Mouse (Mus musculus) kidney, adult 9 months (tissue): ENCODE data around the gene Reln.

Experiments
- DNase-seq: peaks from one replicate; pipeline ENCODE4 v3.0.0; 2022

Gene Reln

DNA sequence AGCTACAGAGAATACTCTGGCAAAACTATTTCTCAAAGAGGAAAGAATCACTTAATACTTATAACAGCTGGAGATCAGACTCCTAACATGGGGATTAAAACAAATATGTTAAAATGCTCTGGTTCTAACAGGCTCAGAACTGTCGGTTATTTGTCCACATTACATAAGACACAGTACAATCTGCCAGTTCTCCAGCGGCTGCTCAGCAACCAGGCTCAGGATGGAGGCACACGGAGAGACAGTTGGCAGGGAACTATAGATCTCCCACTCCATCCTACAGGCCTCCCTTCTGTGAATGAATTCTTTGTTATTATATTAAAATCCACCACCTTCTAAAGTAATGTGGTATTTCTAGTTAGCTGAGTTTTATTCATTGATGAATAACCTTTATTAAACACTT lies 37.4 kb downstream of the Reln start:
- DNase-seq = no peak

DNA sequence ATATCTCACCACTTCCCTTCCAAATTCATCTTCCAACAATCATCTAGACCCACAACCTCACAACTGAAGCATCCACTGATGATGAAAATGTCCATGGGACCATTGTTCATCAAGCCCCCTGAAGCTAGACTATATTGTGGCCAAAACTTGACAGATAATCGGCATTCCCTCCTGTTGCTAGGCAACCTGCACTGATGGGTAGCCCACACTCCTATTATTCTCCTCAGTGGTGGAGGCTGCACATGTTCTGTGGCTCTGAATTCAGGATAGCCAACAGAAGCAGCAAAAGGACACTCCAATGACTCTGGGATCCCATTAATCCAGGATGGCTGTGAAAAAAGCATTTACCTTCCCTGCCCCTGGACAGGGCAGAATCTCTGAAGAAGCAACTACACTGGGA lies 40.8 kb downstream of the Reln start:
- no peak for DNase-seq

DNA sequence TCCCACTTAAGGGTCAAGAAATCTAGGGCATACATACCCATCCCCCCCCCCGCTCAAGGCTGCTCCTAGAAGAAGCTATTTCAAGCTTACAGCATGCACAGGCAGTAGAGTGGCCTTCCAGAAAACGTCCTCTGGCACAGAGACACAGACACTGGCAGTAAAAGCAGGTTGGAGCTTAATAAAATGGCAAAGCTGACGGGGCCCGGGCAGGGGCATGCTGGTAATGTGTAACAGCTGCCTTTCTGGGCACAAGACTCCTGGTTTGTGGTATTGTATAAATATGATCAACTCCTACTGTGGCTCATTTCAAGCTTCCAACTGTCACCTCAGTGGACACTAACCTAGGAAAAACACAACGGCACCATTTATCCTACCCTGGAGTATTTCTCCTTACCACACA lies 42.2 kb downstream of the Reln start:
- DNase-seq = no peak

DNA sequence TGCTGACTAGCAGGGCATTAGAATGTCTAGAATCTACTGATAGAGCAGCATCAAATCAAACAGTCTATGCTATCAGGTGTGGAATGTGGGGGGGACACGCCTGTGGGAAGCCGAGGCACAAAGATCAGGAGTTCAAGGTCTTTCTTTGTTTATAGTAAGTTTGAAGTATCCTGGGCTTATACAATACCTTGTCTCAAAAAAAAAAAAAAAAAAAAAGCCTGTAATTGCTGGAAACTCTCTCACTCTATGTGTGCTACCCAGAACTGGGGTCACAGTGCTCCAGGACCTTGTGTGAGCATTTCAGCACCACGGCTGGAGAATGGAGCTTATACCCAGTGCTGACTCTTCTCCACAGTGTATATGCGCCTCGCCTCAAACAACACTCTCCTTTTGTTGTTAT lies 43.7 kb downstream of the Reln start:
- DNase-seq = no peak

DNA sequence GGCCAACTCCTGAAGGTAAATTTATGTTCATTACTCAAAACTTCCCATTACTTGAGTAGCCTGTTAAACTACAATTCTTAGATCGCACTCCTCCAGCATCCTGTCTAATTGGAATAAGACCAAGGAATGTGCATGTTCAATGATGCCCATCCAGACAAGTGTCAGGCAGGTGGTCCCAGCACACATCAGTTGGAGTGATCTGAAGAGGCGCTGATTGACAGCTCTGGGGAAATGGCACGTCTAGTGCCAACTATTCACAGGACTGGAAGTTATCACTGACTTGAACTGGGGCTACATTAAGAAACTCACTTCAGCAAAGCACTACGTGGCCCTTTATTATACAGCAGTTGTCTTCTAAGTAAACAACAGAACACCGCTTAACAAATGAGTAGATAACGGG lies 44.5 kb downstream of the Reln start:
- DNase-seq = no peak

DNA sequence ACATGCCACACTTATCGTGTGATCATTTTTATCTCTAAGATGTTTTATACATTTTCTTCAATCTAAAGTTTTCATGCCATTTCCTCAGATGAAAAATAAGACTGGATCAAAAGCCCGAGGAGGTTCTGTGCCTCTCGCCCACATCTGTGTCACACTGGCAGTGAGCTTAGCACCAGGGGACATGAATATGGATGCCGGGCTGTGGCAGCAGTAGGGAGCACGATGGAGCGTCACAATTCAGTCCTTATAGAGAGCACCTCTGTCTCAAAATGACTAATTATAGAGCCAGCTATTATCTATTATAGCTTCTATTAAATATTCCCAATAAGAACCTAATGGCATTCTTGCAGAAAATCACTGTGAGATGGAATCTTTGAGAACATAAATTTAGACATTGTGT lies 49.3 kb downstream of the Reln start:
- DNase-seq = no peak

DNA sequence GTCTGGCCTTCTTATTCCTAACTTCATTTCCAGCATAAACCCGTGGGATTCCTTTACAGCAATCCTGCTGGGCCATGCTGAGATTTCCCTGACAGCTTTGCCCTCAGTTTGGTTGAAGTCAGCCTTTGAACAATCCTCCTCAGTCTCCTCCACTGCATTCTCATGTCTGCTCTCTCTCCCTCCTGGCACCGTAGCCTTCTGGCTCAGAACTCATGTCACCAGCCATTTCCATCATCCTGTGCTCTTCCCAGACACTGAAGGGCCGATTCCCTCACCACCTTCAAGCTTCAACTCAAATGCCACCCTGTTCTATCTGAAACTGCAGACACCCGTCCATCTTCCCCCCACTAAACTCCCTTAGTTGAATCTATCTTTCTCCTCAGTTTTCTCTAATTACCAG lies 53.1 kb downstream of the Reln start:
- no peak for DNase-seq

DNA sequence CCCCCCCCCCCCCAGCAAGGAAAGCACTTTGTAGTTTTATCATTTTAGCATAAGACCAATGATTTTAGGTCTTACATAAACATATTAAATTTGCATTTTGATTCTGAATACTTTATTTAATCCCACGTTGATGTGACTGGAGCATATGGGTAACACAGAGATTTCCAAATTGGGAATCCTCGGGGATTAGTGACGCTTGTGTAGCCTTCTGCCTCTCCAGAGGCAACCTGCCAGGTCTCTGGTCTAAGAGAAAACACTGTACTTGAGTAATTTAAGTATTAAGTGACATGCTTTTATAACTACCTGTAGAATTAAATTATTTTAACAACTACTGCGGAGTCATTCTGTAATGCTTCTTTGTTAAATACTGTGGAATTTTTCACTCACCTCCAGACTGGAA lies 59.1 kb downstream of the Reln start:
- no peak for DNase-seq

DNA sequence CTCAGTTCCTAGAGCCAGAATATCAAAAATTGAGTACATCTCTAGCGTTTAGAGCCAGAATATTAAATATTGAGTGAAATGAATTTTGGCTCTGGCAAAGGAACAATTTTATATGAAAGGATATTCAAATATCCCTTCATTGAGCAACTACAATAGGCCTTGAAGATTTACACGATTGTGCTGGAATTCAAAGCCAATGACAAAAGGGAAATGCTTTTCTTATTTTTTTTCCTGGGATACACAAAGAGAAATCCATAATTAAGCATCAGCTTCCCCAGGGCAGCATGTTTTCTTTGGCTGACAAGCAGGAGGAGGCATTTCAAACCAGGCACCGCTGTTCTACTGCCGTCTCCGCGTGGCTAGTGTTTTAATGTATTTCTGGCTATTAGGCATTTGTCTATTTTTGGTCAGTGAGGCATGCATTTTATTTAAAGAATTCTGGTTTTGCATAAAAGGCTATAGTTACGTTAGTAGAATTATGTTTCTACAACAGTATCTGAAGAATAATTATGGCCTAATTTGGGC lies 62.3 kb downstream of the Reln start:
- no peak for DNase-seq

DNA sequence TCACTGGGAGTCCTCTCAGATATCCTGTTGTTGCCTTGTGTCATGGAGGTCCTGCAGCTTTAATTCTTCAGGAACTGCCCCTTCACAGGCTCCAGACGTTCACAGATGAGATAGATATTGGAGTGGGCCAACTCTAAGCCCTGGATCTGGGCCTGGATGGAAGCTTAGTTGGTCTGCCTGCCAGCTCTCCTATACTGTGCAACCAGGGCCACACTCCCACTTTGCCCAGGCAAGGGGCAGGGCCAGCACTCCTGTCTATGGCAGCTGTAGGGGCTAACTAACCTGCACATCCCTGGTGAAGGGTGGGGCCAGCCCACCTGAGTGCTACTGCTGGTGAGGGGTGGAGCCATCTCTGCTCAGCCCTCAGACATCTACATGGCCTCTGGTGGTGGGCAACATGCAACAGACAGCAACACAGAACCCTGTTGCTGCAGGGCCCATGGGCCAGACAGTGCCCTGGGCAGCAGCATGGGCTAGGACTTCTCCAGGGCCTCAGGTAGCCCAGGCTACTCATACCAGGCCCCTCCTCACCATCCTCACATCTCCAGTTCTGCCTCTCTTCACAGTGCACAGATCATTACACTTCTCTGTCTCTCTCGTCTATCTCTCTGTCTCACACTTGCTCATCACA lies 63.9 kb downstream of the Reln start:
- no peak for DNase-seq

DNA sequence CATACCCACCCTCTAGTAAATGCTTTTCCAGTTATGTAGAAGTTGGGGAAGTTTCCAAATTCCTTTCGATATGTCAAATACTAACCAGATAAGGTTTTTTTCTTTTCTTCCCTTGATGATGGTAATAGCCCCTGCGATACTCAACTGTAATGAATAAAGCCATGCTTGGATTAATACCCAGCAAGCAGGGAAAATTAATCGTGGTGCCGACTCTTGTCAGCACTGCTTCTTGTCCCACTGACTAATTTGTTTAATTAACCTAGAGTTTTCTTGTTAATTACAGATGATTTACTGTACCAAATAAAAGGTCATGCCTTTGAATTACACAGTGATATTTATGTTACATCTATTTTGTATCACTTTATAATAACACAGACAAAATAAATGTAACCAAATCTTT lies 65.3 kb downstream of the Reln start:
- DNase-seq = no peak

DNA sequence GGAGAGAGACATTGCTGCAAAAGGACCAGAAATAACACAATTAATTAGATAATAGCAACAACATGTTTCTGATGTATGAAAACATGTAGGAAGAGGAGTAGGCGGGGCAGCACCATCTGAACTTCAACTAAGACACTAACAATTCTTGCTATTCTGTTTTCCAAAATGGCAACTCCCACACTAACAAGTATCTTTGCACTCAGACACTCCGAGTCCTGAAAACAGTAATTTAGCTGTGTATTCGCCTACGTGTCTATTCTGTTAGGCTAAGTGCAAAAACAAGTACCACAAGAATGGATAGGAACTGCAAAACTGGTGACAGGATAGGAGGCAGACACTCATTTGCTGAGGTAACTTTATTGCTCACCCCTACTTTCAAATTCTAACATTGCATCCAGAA lies 70.4 kb downstream of the Reln start:
- DNase-seq = no peak

DNA sequence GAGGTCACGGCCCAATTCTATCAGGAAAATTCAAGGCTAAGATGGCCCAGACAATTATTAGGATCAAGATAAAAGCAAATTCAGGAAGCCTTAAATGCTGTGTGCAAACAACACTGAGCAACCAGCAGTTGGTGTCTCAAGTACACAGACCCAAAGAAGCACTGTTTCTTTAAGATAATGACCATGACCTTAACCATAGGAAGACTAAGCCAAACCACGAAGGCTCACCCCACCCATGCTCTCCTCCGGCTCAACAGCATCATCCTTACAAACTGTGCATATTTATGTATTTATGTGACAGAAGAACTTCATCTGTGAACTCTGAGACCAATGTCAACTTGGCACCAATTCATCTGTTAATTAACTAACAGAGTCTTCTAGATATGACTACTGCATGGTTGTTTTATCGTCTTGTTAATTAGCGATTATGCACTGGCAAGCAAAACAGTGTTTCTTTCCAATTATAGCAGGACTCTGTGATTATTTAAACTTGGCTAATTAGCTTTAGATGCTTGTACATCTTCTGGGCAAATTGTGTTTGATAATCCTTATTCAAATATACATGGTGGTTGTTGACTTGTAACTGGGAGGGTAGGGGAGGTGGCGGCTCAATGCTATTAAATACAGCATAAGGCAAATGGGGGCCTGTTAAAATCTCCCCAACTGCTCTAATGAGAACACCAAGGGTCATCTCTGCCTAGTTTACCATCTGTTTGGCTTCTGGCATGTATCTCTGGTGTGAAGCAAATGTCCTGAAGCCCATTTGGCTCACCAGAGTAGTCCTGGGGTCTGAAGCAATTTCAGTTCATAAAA lies 77.8 kb downstream of the Reln start:
- DNase-seq = peak; percentile 33

DNA sequence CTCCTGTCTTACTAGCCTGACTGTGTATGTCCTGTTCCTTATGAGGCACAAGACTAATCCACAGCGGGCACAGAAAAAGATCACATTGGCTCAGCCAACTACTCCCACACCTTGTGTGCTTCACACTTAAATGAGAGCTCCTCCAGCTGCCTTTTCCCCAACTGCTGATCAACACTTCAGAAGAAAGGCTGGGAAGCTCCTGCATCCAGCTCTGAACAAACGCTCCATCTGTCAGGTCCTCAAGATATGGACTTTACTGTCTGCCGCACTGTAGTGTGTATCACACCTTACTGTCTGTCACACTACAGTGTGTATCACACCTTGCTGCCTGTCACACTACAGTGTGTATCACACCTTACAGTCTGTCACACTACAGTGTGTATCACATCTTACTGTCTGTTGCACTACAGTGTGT lies 82.1 kb downstream of the Reln start:
- no peak for DNase-seq

DNA sequence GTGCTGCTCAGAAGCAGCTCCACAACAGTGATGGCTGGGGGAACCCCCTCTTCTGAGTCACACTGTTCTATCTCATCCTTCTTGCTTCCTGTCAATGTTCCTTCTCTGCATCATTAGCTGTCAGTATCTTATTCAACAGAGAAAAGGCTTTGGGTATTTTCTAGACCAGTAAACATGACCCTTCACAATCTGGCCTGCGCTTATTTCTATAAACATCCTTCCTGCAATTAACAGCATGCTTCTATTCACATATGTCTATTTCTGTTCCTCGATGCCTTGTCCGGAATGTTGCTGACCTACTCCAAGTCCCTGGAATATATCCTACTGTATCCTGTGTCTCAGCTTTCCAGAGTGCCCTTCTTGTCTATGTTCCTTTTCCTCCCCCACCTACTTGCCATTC lies 89.2 kb downstream of the Reln start:
- DNase-seq = no peak

DNA sequence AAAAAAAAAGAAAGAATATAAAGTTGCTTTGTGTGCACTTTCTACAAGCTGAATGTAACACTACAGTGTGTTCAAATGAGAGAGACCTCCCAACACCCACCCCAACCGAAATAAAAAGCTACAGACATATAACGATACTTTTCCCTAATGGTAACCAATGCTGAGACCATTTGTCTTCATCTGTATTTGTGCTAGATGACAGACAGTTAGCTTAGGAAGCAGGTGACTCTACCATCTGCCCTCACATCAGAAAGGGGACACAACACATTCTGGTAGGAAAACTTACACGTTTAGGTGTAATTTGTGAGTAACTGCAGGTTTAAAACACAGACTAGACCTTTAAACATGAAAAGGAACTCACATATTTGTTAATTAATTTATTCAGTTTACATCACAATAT lies 90.6 kb downstream of the Reln start:
- no peak for DNase-seq

DNA sequence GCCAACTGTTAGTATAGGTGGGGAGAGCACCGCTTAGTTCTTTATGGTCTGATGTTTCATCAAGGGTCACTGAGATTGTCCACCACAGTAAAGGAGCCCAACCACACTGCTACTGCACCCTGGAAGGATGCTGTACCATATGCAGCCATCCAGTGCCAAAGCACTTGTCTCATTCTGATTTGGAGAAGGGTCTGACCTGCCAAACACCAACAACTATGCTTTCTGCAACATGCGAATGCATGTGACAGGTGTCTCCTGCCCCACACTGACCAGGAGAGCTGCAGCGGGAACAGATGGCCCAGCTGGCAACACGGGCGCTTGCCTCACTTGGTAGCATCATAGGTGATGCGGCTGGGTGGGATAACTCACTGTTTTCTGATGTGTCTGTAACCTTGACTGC lies 91.2 kb downstream of the Reln start:
- DNase-seq = no peak

DNA sequence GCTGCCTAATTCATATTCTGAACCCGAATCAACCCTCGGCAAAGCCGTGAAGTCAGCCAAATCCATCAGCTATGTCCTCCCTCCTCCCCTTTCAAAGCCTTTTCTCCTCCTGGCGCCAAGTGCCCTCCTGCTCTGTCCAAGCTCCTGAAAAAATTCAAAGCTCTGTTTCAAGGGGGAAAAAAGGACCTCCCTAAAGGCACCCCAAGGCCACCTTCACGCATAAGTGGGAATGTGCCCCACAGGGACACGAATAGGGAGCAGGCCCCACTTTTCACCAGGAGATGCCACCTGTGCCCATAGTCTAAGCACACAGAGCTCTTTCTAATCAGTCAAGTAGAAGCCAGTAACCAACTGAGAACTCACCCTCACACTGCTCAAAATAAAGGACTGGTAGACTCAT lies 96.7 kb downstream of the Reln start:
- DNase-seq = no peak

DNA sequence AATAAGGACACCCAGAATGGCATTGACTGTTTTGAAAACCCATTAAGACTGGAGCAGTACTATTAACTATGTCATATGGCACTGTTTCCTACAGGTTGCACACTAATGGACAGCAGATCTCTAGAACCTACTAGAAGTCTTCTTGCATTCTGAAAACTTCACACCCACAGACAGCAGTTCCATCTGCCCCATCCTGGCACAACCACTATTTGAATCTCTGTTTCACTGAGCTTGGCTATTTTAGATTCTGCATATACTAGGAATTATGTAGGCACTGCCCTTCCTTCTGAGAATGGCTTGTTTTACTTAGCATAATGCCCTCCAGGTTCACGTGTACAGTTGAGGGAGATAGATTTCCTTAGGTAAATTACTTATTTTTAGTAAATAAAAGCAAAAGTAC lies 99.4 kb downstream of the Reln start:
- DNase-seq = no peak

DNA sequence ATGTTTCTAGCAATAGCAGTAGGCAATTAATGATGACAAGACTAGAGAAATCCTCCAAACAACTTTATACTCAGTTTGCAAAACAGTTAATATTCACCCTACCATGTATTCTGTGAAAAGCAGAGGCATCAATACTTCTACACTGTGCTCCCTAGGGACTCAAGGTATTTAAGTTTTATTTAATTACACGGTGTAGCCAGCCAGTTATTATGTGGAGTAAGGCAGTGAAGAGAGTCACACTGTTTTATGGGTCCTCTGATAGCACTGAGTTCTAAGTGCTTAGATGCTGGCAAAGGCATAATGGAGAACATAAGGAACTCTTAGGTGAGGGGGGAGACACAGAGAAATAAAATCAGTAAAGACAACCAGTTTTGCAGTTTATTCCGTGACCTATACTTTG lies 101.0 kb downstream of the Reln start:
- no peak for DNase-seq

DNA sequence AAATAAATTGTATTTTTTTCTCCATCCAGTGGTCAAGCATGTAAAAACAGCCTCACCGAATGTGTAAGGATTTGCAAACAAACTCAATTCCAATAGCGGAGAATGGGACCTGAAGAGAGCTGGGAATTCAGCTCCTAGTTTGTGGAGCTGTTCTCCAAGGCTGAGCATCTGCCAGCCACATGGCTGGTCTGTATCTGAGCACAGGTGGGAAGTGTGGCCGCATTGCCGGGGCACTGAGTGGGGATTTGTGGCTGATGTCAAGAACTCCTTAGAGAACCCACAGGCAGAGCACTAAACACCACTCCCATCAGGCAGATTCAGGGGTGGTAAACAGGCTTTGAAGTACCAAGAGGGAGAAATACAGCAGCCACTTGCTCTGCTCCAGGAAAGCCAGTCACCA lies 102.9 kb downstream of the Reln start:
- DNase-seq = no peak

DNA sequence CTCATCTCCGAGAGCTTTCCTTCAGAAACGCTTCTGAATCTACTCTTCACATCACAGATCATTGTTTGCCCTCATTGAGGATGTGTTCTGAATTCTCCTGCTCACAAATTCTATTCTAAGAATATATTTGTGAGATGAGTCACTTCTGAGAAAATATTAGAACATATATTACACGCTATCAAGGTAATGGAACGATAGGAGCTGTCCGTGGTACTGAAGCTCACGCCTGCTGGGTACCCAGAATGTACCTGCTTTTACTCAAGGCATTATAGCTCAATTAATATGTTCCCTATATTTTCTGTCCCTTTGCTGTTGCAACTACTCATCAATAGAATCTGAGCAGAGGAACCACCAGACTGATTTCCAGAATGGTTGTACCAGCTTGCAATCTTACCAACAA lies 107.7 kb downstream of the Reln start:
- peak; percentile 5 for DNase-seq

DNA sequence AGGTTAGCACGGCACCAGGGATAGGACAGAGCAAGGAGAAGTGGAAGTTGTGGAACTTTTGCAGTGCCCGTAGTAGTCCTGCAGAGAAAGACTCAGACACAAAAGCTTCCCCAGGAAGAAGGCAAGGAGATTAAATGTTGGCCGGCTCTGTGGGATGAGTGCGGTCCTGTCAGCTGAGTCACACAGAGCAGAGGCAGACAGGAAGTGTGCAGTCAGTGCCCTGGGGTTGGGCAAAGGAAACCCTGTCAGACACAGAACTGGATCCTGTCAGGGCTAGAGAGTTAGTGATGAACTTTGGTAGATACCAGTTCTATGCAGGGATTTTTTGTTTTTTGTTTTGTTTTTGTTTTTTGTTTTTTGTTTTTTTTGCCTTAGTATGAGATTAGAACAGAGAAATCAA lies 120.0 kb downstream of the Reln start:
- DNase-seq = no peak

DNA sequence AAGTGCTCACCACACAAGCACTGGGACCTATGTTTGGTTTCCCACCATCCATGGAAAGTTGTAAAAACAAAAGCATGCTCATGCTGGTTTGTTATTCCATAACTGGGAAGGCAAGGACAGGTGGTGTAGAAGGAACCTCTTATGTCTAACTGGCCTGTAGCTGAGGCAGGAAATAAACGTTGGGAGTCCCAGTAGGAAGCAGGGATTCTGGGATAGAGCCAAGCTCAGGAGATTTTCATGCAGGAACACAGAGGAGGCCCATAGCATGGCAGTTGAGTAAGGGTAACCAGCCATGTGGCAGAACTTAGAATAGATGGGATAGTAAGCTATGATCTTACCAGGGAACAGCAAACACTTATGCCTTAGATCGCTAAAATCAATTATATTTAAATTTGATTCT lies 120.6 kb downstream of the Reln start:
- no peak for DNase-seq
